Mouse (Mus musculus) megakaryocyte, embryonic 14.5 days (primary cell): ENCODE measurements around the gene Caskin1. TPM values are rescaled to one million over a fixed set of nuclear protein-coding genes. Genes with fewer than 3 reads are reported as not detected.
A peak's percentile ranks its signal among the peaks of the same experiment; 100 is the strongest.

Source experiments
- H3K27me3 ChIP-seq: replicated peaks from 2 replicates; pipeline ENCODE3; 2012; ENCODE audit warnings: inconsistent platforms
- H3K36me3 ChIP-seq: replicated peaks from 2 replicates; pipeline ENCODE3; 2012; ENCODE audit warnings: low read length, inconsistent platforms, mixed read lengths
- H3K4me1 ChIP-seq: 2 replicates; pipeline ENCODE4 v1.6.1; 2012; ENCODE audit warnings: inconsistent platforms
- H3K4me3 ChIP-seq: replicated peaks from 2 replicates; pipeline ENCODE3; 2012; ENCODE audit warnings: moderate library complexity, mild to moderate bottlenecking, inconsistent platforms
- H3K9me3 ChIP-seq: 2 replicates; pipeline ENCODE4 v1.6.1; 2012; ENCODE audit warnings: inconsistent platforms
- FLI1 ChIP-seq: IDR thresholded peaks from 2 replicates; pipeline ENCODE4 v1.6.1; 2012; ENCODE audit warnings: low read length, inconsistent platforms, mixed read lengths
- GATA1 ChIP-seq: IDR thresholded peaks from 3 replicates; pipeline ENCODE4 v1.6.1; 2012; ENCODE audit warnings: mixed read lengths, low read length, inconsistent platforms, borderline replicate concordance
- polyA plus RNA-seq: library from polyadenylated mRNA; stranded (reverse); fragments of >175 nt; gene quantifications from 2 replicates; pipeline ENCODE4 v1.2.3, GENCODE M21; 2012; ENCODE audit warnings: low replicate concordance; ENCODE audit not compliant: insufficient read depth

Gene Caskin1
- polyA plus RNA-seq, 1 experiment, result not detected

- Histone ChIP-seq H3K36me3 (peaks cover 50% of the 10 kb centered on the region), H3K9me3 (no peaks in the 10 kb centered on the region), H3K27me3 (no peaks in the 10 kb centered on the region), H3K4me1 (peaks cover 43% of the 10 kb centered on the region), H3K4me3 (peak overlapping the region; percentile 96)
- no peak for TF ChIP-seq FLI1
- TF ChIP-seq GATA1, result no peak
Measured at GRCm38 (mm10) chr17:24477985-24478600, 10.3 kb upstream of the Caskin1 start.

- peaks cover 43% of the 10 kb centered on the region for H3K36me3 ChIP-seq
- no peaks in the 10 kb centered on the region for H3K9me3 ChIP-seq
- peak within 1 kb of the TSS; percentile 96 for H3K4me3 ChIP-seq
- H3K4me1 ChIP-seq, result peaks cover 36% of the 10 kb centered on the region
- peaks cover 5% of the 10 kb centered on the region for H3K27me3 ChIP-seq
- TF ChIP-seq FLI1 (no peak), GATA1 (no peak)
Measured at GRCm38 (mm10) chr17:24478663-24479380, 9.6 kb upstream of the Caskin1 start, which contains the start of gene Mlst8. Gene Mlst8 (minus strand): TSS chr17:24479078.

- peak overlapping the region; percentile 96 for H3K4me3 ChIP-seq
- peaks cover 5% of the 10 kb centered on the region for H3K27me3 ChIP-seq
- H3K4me1 ChIP-seq, result peaks cover 32% of the 10 kb centered on the region
- TF ChIP-seq FLI1 (no peak), GATA1 (no peak)
- H3K9me3 ChIP-seq, result no peaks in the 10 kb centered on the region
- H3K36me3 ChIP-seq, result peaks cover 36% of the 10 kb centered on the region
Measured at GRCm38 (mm10) chr17:24479431-24479830, 9.0 kb upstream of the Caskin1 start.

GRCm38 (mm10) chr17:24480201-24480826, 8.1 kb upstream of the Caskin1 start:
- Histone ChIP-seq H3K27me3 (peaks cover 12% of the 10 kb centered on the region), H3K4me3 (peak overlapping the region; percentile 83), H3K36me3 (peaks cover 28% of the 10 kb centered on the region), H3K4me1 (peaks cover 35% of the 10 kb centered on the region), H3K9me3 (no peaks in the 10 kb centered on the region)
- TF ChIP-seq GATA1 (no peak), FLI1 (no peak)

- peaks cover 19% of the 10 kb centered on the region for H3K36me3 ChIP-seq
Measured at GRCm38 (mm10) chr17:24481027-24481815, 7.2 kb upstream of the Caskin1 start.

GRCm38 (mm10) chr17:24483495-24483894, 4.9 kb upstream of the Caskin1 start:
- TF ChIP-seq FLI1, result no peak
- no peak for TF ChIP-seq GATA1
- Histone ChIP-seq H3K4me1 (peaks cover 32% of the 10 kb centered on the region), H3K27me3 (peaks cover 39% of the 10 kb centered on the region), H3K36me3 (no peaks in the 10 kb centered on the region), H3K4me3 (no peak overlapping the region), H3K9me3 (no peaks in the 10 kb centered on the region; the same call in 1 of the 2 replicates)

More at GRCm38 (mm10) chr17:24481027-24481815, 7.2 kb upstream of the Caskin1 start:
- TF ChIP-seq FLI1 (no peak), GATA1 (no peak)
- H3K4me1 ChIP-seq, result peaks cover 39% of the 10 kb centered on the region
- H3K4me3 ChIP-seq, result no peak overlapping the region
- H3K27me3 ChIP-seq, result peaks cover 19% of the 10 kb centered on the region
- H3K9me3 ChIP-seq, result no peaks in the 10 kb centered on the region

- TF ChIP-seq FLI1 (no peak), GATA1 (no peak)
- H3K27me3 ChIP-seq, result peaks cover 57% of the 10 kb centered on the region
Measured at GRCm38 (mm10) chr17:24485090-24485860, 3.1 kb upstream of the Caskin1 start.

GRCm38 (mm10) chr17:24488662-24489264, 362 bp downstream of the Caskin1 start:
- H3K27me3 ChIP-seq, result peaks cover 74% of the 10 kb centered on the region
- no peaks in the 10 kb centered on the region for H3K36me3 ChIP-seq
- H3K4me3 ChIP-seq, result peak overlapping the region; percentile 91
- no peak for TF ChIP-seq GATA1
- no peak for TF ChIP-seq FLI1
- H3K9me3 ChIP-seq, result no peaks in the 10 kb centered on the region; the same call in 1 of the 2 replicates
- H3K4me1 ChIP-seq, result peaks cover 42% of the 10 kb centered on the region

More at GRCm38 (mm10) chr17:24485090-24485860, 3.1 kb upstream of the Caskin1 start:
- Histone ChIP-seq H3K36me3 (no peaks in the 10 kb centered on the region), H3K4me1 (peaks cover 44% of the 10 kb centered on the region), H3K9me3 (no peaks in the 10 kb centered on the region; the same call in 1 of the 2 replicates), H3K4me3 (peak overlapping the region; percentile 47)
